Mouse (Mus musculus) thymus, postnatal 14 days (tissue): ENCODE results near the gene Magi3.

ENCODE experiments used
- DNase-seq: peaks from one replicate; pipeline ENCODE4 v3.0.0; 2021

The Magi3 gene

GRCm38 (mm10) chr3:104020101-104020500 is 200.1 kb downstream of the Magi3 start:
- no peak for DNase-seq

GRCm38 (mm10) chr3:104019453-104019852 is 200.7 kb downstream of the Magi3 start:
- peak; percentile 37 for DNase-seq

GRCm38 (mm10) chr3:104017931-104018330 is 202.2 kb downstream of the Magi3 start:
- no peak for DNase-seq

- DNase-seq, result no peak
Measured at GRCm38 (mm10) chr3:104011972-104012371, 208.2 kb downstream of the Magi3 start.

- no peak for DNase-seq
Measured at GRCm38 (mm10) chr3:104009924-104010662, 210.1 kb downstream of the Magi3 start.

GRCm38 (mm10) chr3:104007479-104007878 is 212.7 kb downstream of the Magi3 start:
- no peak for DNase-seq

- no peak for DNase-seq
Measured at GRCm38 (mm10) chr3:104006896-104007466, 213.2 kb downstream of the Magi3 start.

GRCm38 (mm10) chr3:103998724-103999123 is 221.4 kb downstream of the Magi3 start:
- DNase-seq, result no peak

GRCm38 (mm10) chr3:103991271-103991670 is 228.9 kb downstream of the Magi3 start:
- no peak for DNase-seq

- no peak for DNase-seq
Measured at GRCm38 (mm10) chr3:103989352-103989751, 230.8 kb downstream of the Magi3 start.

GRCm38 (mm10) chr3:103987831-103988432 is 232.2 kb downstream of the Magi3 start:
- DNase-seq, result no peak

GRCm38 (mm10) chr3:103985194-103985593 is 235.0 kb downstream of the Magi3 start:
- DNase-seq, result no peak

GRCm38 (mm10) chr3:103984556-103984955 is 235.6 kb downstream of the Magi3 start:
- no peak for DNase-seq

GRCm38 (mm10) chr3:103971157-103971556 is 249.0 kb downstream of the Magi3 start:
- DNase-seq, result no peak

- DNase-seq, result peak; percentile 58
Measured at GRCm38 (mm10) chr3:103968701-103969100, 251.5 kb downstream of the Magi3 start.

GRCm38 (mm10) chr3:103967861-103968691 is 252.1 kb downstream of the Magi3 start, which contains the start of gene Phtf1:
TSS of gene Phtf1 (plus strand) at chr3:103968110.
- DNase-seq, result peak; percentile 88

GRCm38 (mm10) chr3:103967231-103967630 is 252.9 kb downstream of the Magi3 start:
- no peak for DNase-seq
